ENCODE assay signal across 1 mouse cellular context in genomic region chr14:52451138-52451537, GRCm38 (mm10).
TF ChIP-seq lines count a peak whose summit lies in the region.

No protein-coding gene starts in this region.

TF ChIP-seq in MEL, 35 proteins besides CTCF, POLR2A, EP300 and RAD21 (continued from another document):
- no peak for TF ChIP-seq UBTF (IDR thresholded peaks at IDR 0.05; ENCODE audit: borderline replicate concordance, insufficient read depth, low read depth, low read length)
- TF ChIP-seq BHLHE40 (IDR thresholded peaks at IDR 0.05; ENCODE audit: borderline replicate concordance, low read depth, low read length): peak; percentile 96
TF ChIP-seq in MEL: peak in this region for 11.
